Mouse (Mus musculus) heart, embryonic 15.5 days (tissue): ENCODE results near the gene Tas2r119. TPM values are rescaled to one million over a fixed set of nuclear protein-coding genes. Genes with fewer than 3 reads are reported as not detected.

Experiments used
- ATAC-seq: fragments of 200-750 bp; cut with Nextera tagmentation; replicated peaks from 2 replicates; pipeline ENCODE4 v1.8.0; 2017; ENCODE audit warnings: low read depth, moderate TSS enrichment; ENCODE audit not compliant: insufficient number of reproducible peaks, insufficient read depth, low FRiP score
- H3K27ac ChIP-seq: fragments of 300-500 bp; sonication (generic); 2 replicates; pipeline ENCODE4 v1.5.1; 2015; ENCODE audit warnings: mild to moderate bottlenecking, inconsistent platforms
- H3K27me3 ChIP-seq: fragments of 300-500 bp; sonication (generic); 2 replicates; pipeline ENCODE4 v1.6.1; 2015; ENCODE audit warnings: inconsistent platforms
- H3K36me3 ChIP-seq: fragments of 300-500 bp; sonication (generic); 2 replicates; pipeline ENCODE4 v1.6.1; 2015; ENCODE audit warnings: mild to moderate bottlenecking, inconsistent platforms
- H3K4me1 ChIP-seq: fragments of 300-500 bp; sonication (generic); replicated peaks from 2 replicates; pipeline ENCODE4 v1.6.1; 2015; ENCODE audit warnings: inconsistent platforms
- H3K4me2 ChIP-seq: fragments of 300-500 bp; sonication (generic); 2 replicates; pipeline ENCODE4 v1.6.1; 2015; ENCODE audit warnings: inconsistent platforms, mild to moderate bottlenecking, moderate library complexity
- H3K4me3 ChIP-seq: fragments of 300-500 bp; sonication (generic); 2 replicates; pipeline ENCODE4 v1.5.1; 2015; ENCODE audit warnings: mild to moderate bottlenecking, inconsistent platforms
- H3K9ac ChIP-seq: fragments of 300-500 bp; sonication (generic); 2 replicates; pipeline ENCODE4 v1.6.1; 2015; ENCODE audit warnings: mild to moderate bottlenecking, inconsistent platforms
- H3K9me3 ChIP-seq: fragments of 300-500 bp; sonication (generic); replicated peaks from 2 replicates; pipeline ENCODE4 v1.6.1; 2016; ENCODE audit warnings: inconsistent platforms
- WGBS: fragments of 180-500 bp; shearing (Covaris S2); methylation state at CpG from one replicate; pipeline ENCODE4 v1.1.7; 2015; ENCODE audit warnings: mixed read lengths; 5-methylcytosine and 5-hydroxymethylcytosine counted together
- polyA plus RNA-seq: library from polyadenylated mRNA; unstranded; fragments of >200 nt; fragmentation: Nextera tagmentation; extraction: Ambion mirVana; gene quantifications from 2 replicates; pipeline ENCODE4 v1.2.1, GENCODE M21; 2015

Gene Tas2r119
- not detected in 2 replicates for polyA plus RNA-seq

GRCm38 (mm10) chr15:32176989-32177388 lies at the start of gene Tas2r119:
Gene Tas2r119 (plus strand): TSS chr15:32177289.
- Histone ChIP-seq H3K36me3 (no peaks in the 10 kb centered on the region), H3K4me1 (no peaks in the 10 kb centered on the region), H3K27ac (no peak within 1 kb of the TSS), H3K27me3 (no peaks in the 10 kb centered on the region), H3K4me3 (no peak within 1 kb of the TSS), H3K9me3 (no peaks in the 10 kb centered on the region), H3K4me2 (no peak within 1 kb of the TSS), H3K9ac (no peak within 1 kb of the TSS)
- no peak for ATAC-seq
- WGBS = 79% methylated on average over 4 of the region's 4 CpGs

- no peak overlapping the region for H3K4me3 ChIP-seq
- no peaks in the 10 kb centered on the region for H3K4me1 ChIP-seq
- H3K36me3 ChIP-seq = no peaks in the 10 kb centered on the region
- no peak overlapping the region for H3K4me2 ChIP-seq
- H3K9me3 ChIP-seq = no peaks in the 10 kb centered on the region
- no peaks in the 10 kb centered on the region for H3K27me3 ChIP-seq
- H3K9ac ChIP-seq = no peak overlapping the region
- 77% methylated on average over 7 of the region's 7 CpGs for WGBS
- no peak for ATAC-seq
- H3K27ac ChIP-seq = no peak overlapping the region
These were observed 44.8 kb upstream of the Tas2r119 start for GRCm38 (mm10) chr15:32132315-32132714.

GRCm38 (mm10) chr15:32141657-32142056 lies 35.4 kb upstream of the Tas2r119 start:
- H3K27ac ChIP-seq = no peak overlapping the region
- no peaks in the 10 kb centered on the region for H3K4me1 ChIP-seq
- no peak overlapping the region for H3K4me3 ChIP-seq
- no peaks in the 10 kb centered on the region for H3K36me3 ChIP-seq
- no peaks in the 10 kb centered on the region for H3K9me3 ChIP-seq
- no peak overlapping the region for H3K9ac ChIP-seq
- no peak overlapping the region for H3K4me2 ChIP-seq
- H3K27me3 ChIP-seq = no peaks in the 10 kb centered on the region
- ATAC-seq = no peak

GRCm38 (mm10) chr15:32144269-32144668 lies 32.8 kb upstream of the Tas2r119 start:
- ATAC-seq = no peak

GRCm38 (mm10) chr15:32153404-32153803 lies 23.7 kb upstream of the Tas2r119 start:
- ATAC-seq = no peak
- Histone ChIP-seq H3K27ac (no peak overlapping the region), H3K9me3 (no peaks in the 10 kb centered on the region), H3K4me2 (no peak overlapping the region), H3K36me3 (no peaks in the 10 kb centered on the region), H3K9ac (no peak overlapping the region), H3K27me3 (no peaks in the 10 kb centered on the region), H3K4me3 (no peak overlapping the region), H3K4me1 (no peaks in the 10 kb centered on the region)
- WGBS = 83% methylated on average over 2 of the region's 2 CpGs

More at GRCm38 (mm10) chr15:32144269-32144668, 32.8 kb upstream of the Tas2r119 start:
- Histone ChIP-seq H3K4me1 (no peaks in the 10 kb centered on the region), H3K36me3 (no peaks in the 10 kb centered on the region), H3K27me3 (no peaks in the 10 kb centered on the region), H3K9me3 (no peaks in the 10 kb centered on the region), H3K27ac (no peak overlapping the region), H3K4me2 (no peak overlapping the region), H3K4me3 (no peak overlapping the region), H3K9ac (no peak overlapping the region)
- WGBS = 51% methylated on average over 3 of the region's 3 CpGs

- Histone ChIP-seq H3K4me3 (no peak overlapping the region), H3K4me1 (no peaks in the 10 kb centered on the region), H3K9ac (no peak overlapping the region), H3K4me2 (no peak overlapping the region), H3K27ac (no peak overlapping the region), H3K36me3 (no peaks in the 10 kb centered on the region), H3K27me3 (no peaks in the 10 kb centered on the region), H3K9me3 (no peaks in the 10 kb centered on the region)
- WGBS = 69% methylated on average over 11 of the region's 11 CpGs
- ATAC-seq = no peak
These were observed 23.1 kb upstream of the Tas2r119 start for GRCm38 (mm10) chr15:32153857-32154449.

- no peak for ATAC-seq
- Histone ChIP-seq H3K27ac (no peak overlapping the region), H3K9me3 (no peaks in the 10 kb centered on the region), H3K9ac (no peak overlapping the region), H3K36me3 (no peaks in the 10 kb centered on the region), H3K4me2 (no peak overlapping the region), H3K4me1 (no peaks in the 10 kb centered on the region), H3K27me3 (no peaks in the 10 kb centered on the region), H3K4me3 (no peak overlapping the region)
- WGBS = 77% methylated on average over 5 of the region's 5 CpGs
These were observed 21.0 kb upstream of the Tas2r119 start for GRCm38 (mm10) chr15:32156126-32156525.

GRCm38 (mm10) chr15:32160281-32160680 lies 16.8 kb upstream of the Tas2r119 start:
- H3K4me1 ChIP-seq = peaks cover 3% of the 10 kb centered on the region; the same call in 1 of the 2 replicates
- no peak overlapping the region for H3K27ac ChIP-seq
- H3K4me3 ChIP-seq = no peak overlapping the region
- no peak for ATAC-seq
- no peaks in the 10 kb centered on the region for H3K27me3 ChIP-seq
- H3K9ac ChIP-seq = no peak overlapping the region
- H3K4me2 ChIP-seq = no peak overlapping the region
- H3K36me3 ChIP-seq = no peaks in the 10 kb centered on the region
- no peaks in the 10 kb centered on the region for H3K9me3 ChIP-seq

GRCm38 (mm10) chr15:32171764-32172163 lies 5.3 kb upstream of the Tas2r119 start:
- Histone ChIP-seq H3K4me3 (no peak overlapping the region), H3K36me3 (no peaks in the 10 kb centered on the region), H3K27me3 (no peaks in the 10 kb centered on the region), H3K9ac (no peak overlapping the region), H3K4me1 (no peaks in the 10 kb centered on the region), H3K27ac (no peak overlapping the region), H3K9me3 (no peaks in the 10 kb centered on the region), H3K4me2 (no peak overlapping the region)
- WGBS = 51% methylated on average over 6 of the region's 6 CpGs
- ATAC-seq = no peak

GRCm38 (mm10) chr15:32172175-32172987 lies 4.7 kb upstream of the Tas2r119 start:
- no peaks in the 10 kb centered on the region for H3K4me1 ChIP-seq
- no peak overlapping the region for H3K4me3 ChIP-seq
- H3K27ac ChIP-seq = no peak overlapping the region
- ATAC-seq = no peak
- no peaks in the 10 kb centered on the region for H3K9me3 ChIP-seq
- H3K36me3 ChIP-seq = no peaks in the 10 kb centered on the region
- WGBS = 73% methylated on average over 9 of the region's 9 CpGs
- no peak overlapping the region for H3K4me2 ChIP-seq
- no peaks in the 10 kb centered on the region for H3K27me3 ChIP-seq
- H3K9ac ChIP-seq = no peak overlapping the region

- Histone ChIP-seq H3K27me3 (no peaks in the 10 kb centered on the region), H3K9me3 (no peaks in the 10 kb centered on the region), H3K4me1 (no peaks in the 10 kb centered on the region), H3K9ac (no peak overlapping the region), H3K4me2 (no peak overlapping the region), H3K27ac (no peak overlapping the region), H3K36me3 (no peaks in the 10 kb centered on the region), H3K4me3 (no peak overlapping the region)
- WGBS = 76% methylated on average over 2 of the region's 2 CpGs
- ATAC-seq = no peak
These were observed 4.1 kb upstream of the Tas2r119 start for GRCm38 (mm10) chr15:32172988-32173329.
